In genomic region chr7:81827806-81828667, GRCm38 (mm10) we compare ENCODE assay signal across 8 mouse cellular contexts. TPM values are rescaled to one million over a fixed set of nuclear protein-coding genes. Genes with fewer than 3 reads are reported as not detected.
DNase-seq lines count a peak whose midpoint lies in the region; ATAC-seq lines count a peak whose summit lies in the region.

No protein-coding gene starts in this region.

- H3K9me3 ChIP-seq in heart, embryonic 12.5 days (replicated peaks): no peaks in the 10 kb centered on the region
- no peaks in the 10 kb centered on the region for H3K9me3 ChIP-seq in forebrain, embryonic 15.5 days
- no peaks in the 10 kb centered on the region for H3K9me3 ChIP-seq in midbrain, embryonic 16.5 days (replicated peaks; ENCODE audit: control insufficient read depth, low read length, poor library complexity, severe bottlenecking)

- peak overlapping the region; percentile 87 for H3K4me2 ChIP-seq in heart, embryonic 12.5 days
- H3K4me2 ChIP-seq in forebrain, embryonic 15.5 days (replicated peaks): peak overlapping the region; percentile 66
- H3K4me2 ChIP-seq in midbrain, embryonic 16.5 days (ENCODE audit: low read length): peak overlapping the region; percentile 61

- DNase-seq in heart, postnatal 14 days: no peak
- peak; percentile 27 for DNase-seq in MN1 (ENCODE audit: low spot score)
- DNase-seq in kidney, postnatal 36 days: peak; percentile 30 to 49
- DNase-seq in right cerebral cortex, postnatal 10 days (ENCODE audit: low spot score in 2 of 2): no peak
- DNase-seq in embryo, embryonic 9.5 days (ENCODE audit: extremely low spot score): no peak

- H3K27me3 ChIP-seq in heart, embryonic 12.5 days (replicated peaks): no peaks in the 10 kb centered on the region
- H3K27me3 ChIP-seq in forebrain, embryonic 15.5 days: no peaks in the 10 kb centered on the region
- H3K27me3 ChIP-seq in midbrain, embryonic 16.5 days (ENCODE audit: control insufficient read depth, insufficient read depth, low read depth, low read length): no peaks in the 10 kb centered on the region

- peak overlapping the region; percentile 76 for H3K4me3 ChIP-seq in heart, embryonic 12.5 days
- peak overlapping the region; percentile 70 for H3K4me3 ChIP-seq in forebrain, embryonic 15.5 days
- H3K4me3 ChIP-seq in midbrain, embryonic 16.5 days (ENCODE audit: low read depth, low read length): peak overlapping the region; percentile 91

- H3K4me1 ChIP-seq in heart, embryonic 12.5 days (replicated peaks): peaks cover 40% of the 10 kb centered on the region
- peaks cover 43% of the 10 kb centered on the region for H3K4me1 ChIP-seq in forebrain, embryonic 15.5 days
- peaks cover 34% of the 10 kb centered on the region for H3K4me1 ChIP-seq in midbrain, embryonic 16.5 days (ENCODE audit: control insufficient read depth, insufficient read depth, low read length)

- intact Hi-C loops in heart, postnatal 14 days (cut with DNase I): loop anchor here (2.0 to 5.0 kb wide), 3 partner anchors 31 to 107 kb away; partner anchors contain the start of genes 3110040N11Rik, Hdgfl3 and Tm6sf1

- H3K9ac ChIP-seq in heart, embryonic 12.5 days: peak overlapping the region; percentile 92
- H3K9ac ChIP-seq in forebrain, embryonic 15.5 days (replicated peaks): peak overlapping the region; percentile 80
- H3K9ac ChIP-seq in midbrain, embryonic 16.5 days (ENCODE audit: low read depth, low read length): peak overlapping the region; percentile 96

- H3K36me3 ChIP-seq in heart, embryonic 12.5 days: no peaks in the 10 kb centered on the region
- no peaks in the 10 kb centered on the region for H3K36me3 ChIP-seq in forebrain, embryonic 15.5 days
- no peaks in the 10 kb centered on the region for H3K36me3 ChIP-seq in midbrain, embryonic 16.5 days (ENCODE audit: control insufficient read depth, insufficient read depth, low read length)

- no peak for ATAC-seq in heart, embryonic 12.5 days (ENCODE audit: insufficient number of reproducible peaks, low FRiP score)
- ATAC-seq in forebrain, embryonic 15.5 days (replicated peaks): no peak
- ATAC-seq in midbrain, embryonic 16.5 days: peak; percentile 0

- H3K27ac ChIP-seq in heart, embryonic 12.5 days (ENCODE audit: poor library complexity, severe bottlenecking): peak overlapping the region; percentile 97
- peak overlapping the region; percentile 95 for H3K27ac ChIP-seq in forebrain, embryonic 15.5 days (replicated peaks)
- peak overlapping the region; percentile 98 for H3K27ac ChIP-seq in midbrain, embryonic 16.5 days (ENCODE audit: low read length)

- 24% methylated on average over 17 of the region's 17 CpGs for WGBS in heart, embryonic 12.5 days
- WGBS in forebrain, embryonic 15.5 days: 11% methylated on average over 17 of the region's 17 CpGs
- 23% methylated on average over 17 of the region's 17 CpGs for WGBS in midbrain, embryonic 16.5 days

RNA-seq across cellular contexts. Expression of gene Btbd1, which starts 1.2 kb away (rescaled TPM):
- polyA plus RNA-seq in heart, embryonic 12.5 days (2016; fragmentation: Nextera tagmentation; extraction: Ambion mirVana): 111 and 114 TPM in 2 replicates
- 100 to 1,000 TPM; 135 TPM for total RNA-seq in heart, postnatal 14 days (2021)
- polyA plus RNA-seq in forebrain, embryonic 15.5 days (2015; fragmentation: Nextera tagmentation; extraction: Ambion mirVana): 96.3 and 108 TPM in 2 replicates
- 89.1 and 98.2 TPM in 2 replicates for polyA plus RNA-seq in midbrain, embryonic 16.5 days (2015; fragmentation: Nextera tagmentation; extraction: Ambion mirVana)

RNA-seq across cellular contexts. Expression of gene Gm10160, which starts 27.6 kb away (rescaled TPM):
- not detected in 2 replicates for polyA plus RNA-seq in heart, embryonic 12.5 days (2016; fragmentation: Nextera tagmentation; extraction: Ambion mirVana)
- total RNA-seq in heart, postnatal 14 days (2021): not detected
- polyA plus RNA-seq in forebrain, embryonic 15.5 days (2015; fragmentation: Nextera tagmentation; extraction: Ambion mirVana): not detected in 2 replicates
- polyA plus RNA-seq in midbrain, embryonic 16.5 days (2015; fragmentation: Nextera tagmentation; extraction: Ambion mirVana): not detected in 2 replicates

RNA-seq across cellular contexts. Expression of gene Tm6sf1, which starts 30.8 kb away (rescaled TPM):
- 25.0 and 26.8 TPM in 2 replicates for polyA plus RNA-seq in heart, embryonic 12.5 days (2016; fragmentation: Nextera tagmentation; extraction: Ambion mirVana)
- total RNA-seq in heart, postnatal 14 days (2021): 10 to 100 TPM; 18.1 to 18.3 TPM
- polyA plus RNA-seq in forebrain, embryonic 15.5 days (2015; fragmentation: Nextera tagmentation; extraction: Ambion mirVana): 7.1 and 7.6 TPM in 2 replicates
- 8.1 and 8.7 TPM in 2 replicates for polyA plus RNA-seq in midbrain, embryonic 16.5 days (2015; fragmentation: Nextera tagmentation; extraction: Ambion mirVana)

RNA-seq across cellular contexts. Expression of gene 3110040N11Rik, which starts 38.8 kb away (rescaled TPM):
- 36.8 and 37.5 TPM in 2 replicates for polyA plus RNA-seq in heart, embryonic 12.5 days (2016; fragmentation: Nextera tagmentation; extraction: Ambion mirVana)
- total RNA-seq in heart, postnatal 14 days (2021): 10 to 100 TPM; 22.5 to 23.1 TPM
- 51.6 and 52.2 TPM in 2 replicates for polyA plus RNA-seq in forebrain, embryonic 15.5 days (2015; fragmentation: Nextera tagmentation; extraction: Ambion mirVana)
- polyA plus RNA-seq in midbrain, embryonic 16.5 days (2015; fragmentation: Nextera tagmentation; extraction: Ambion mirVana): 53.2 and 58.7 TPM in 2 replicates

Comparison
In these comparisons a context has a peak if more than half of its experiments do, and no peak if none do; other contexts are left out.
1. DNase-seq: peak in MN1 (single experiment) and kidney, postnatal 36 days (2 of 2); none in heart, postnatal 14 days (0 of 2), right cerebral cortex, postnatal 10 days (0 of 2) and embryo, embryonic 9.5 days (single experiment).
2. Peak in every context shown above with its lines, with median percentiles within 50 percentile points of each other: H3K27ac ChIP-seq, H3K4me2 ChIP-seq, H3K4me3 ChIP-seq and H3K9ac ChIP-seq.